Mouse (Mus musculus) heart, embryonic 15.5 days (tissue): Measurements from ENCODE around the gene Acss3. TPM values are rescaled to one million over a fixed set of nuclear protein-coding genes. Genes with fewer than 3 reads are reported as not detected.

ENCODE experiments used
- ATAC-seq: fragments of 200-750 bp; cut with Nextera tagmentation; replicated peaks from 2 replicates; pipeline ENCODE4 v1.8.0; 2017; ENCODE audit warnings: low read depth, moderate TSS enrichment; ENCODE audit not compliant: insufficient number of reproducible peaks, insufficient read depth, low FRiP score
- H3K27ac ChIP-seq: fragments of 300-500 bp; sonication (generic); 2 replicates; pipeline ENCODE4 v1.5.1; 2015; ENCODE audit warnings: mild to moderate bottlenecking, inconsistent platforms
- H3K27me3 ChIP-seq: fragments of 300-500 bp; sonication (generic); 2 replicates; pipeline ENCODE4 v1.6.1; 2015; ENCODE audit warnings: inconsistent platforms
- H3K36me3 ChIP-seq: fragments of 300-500 bp; sonication (generic); 2 replicates; pipeline ENCODE4 v1.6.1; 2015; ENCODE audit warnings: mild to moderate bottlenecking, inconsistent platforms
- H3K4me1 ChIP-seq: fragments of 300-500 bp; sonication (generic); replicated peaks from 2 replicates; pipeline ENCODE4 v1.6.1; 2015; ENCODE audit warnings: inconsistent platforms
- H3K4me2 ChIP-seq: fragments of 300-500 bp; sonication (generic); 2 replicates; pipeline ENCODE4 v1.6.1; 2015; ENCODE audit warnings: inconsistent platforms, mild to moderate bottlenecking, moderate library complexity
- H3K4me3 ChIP-seq: fragments of 300-500 bp; sonication (generic); 2 replicates; pipeline ENCODE4 v1.5.1; 2015; ENCODE audit warnings: mild to moderate bottlenecking, inconsistent platforms
- H3K9ac ChIP-seq: fragments of 300-500 bp; sonication (generic); 2 replicates; pipeline ENCODE4 v1.6.1; 2015; ENCODE audit warnings: mild to moderate bottlenecking, inconsistent platforms
- H3K9me3 ChIP-seq: fragments of 300-500 bp; sonication (generic); replicated peaks from 2 replicates; pipeline ENCODE4 v1.6.1; 2016; ENCODE audit warnings: inconsistent platforms
- WGBS: fragments of 180-500 bp; shearing (Covaris S2); methylation state at CpG from one replicate; pipeline ENCODE4 v1.1.7; 2015; ENCODE audit warnings: mixed read lengths; 5-methylcytosine and 5-hydroxymethylcytosine counted together
- polyA plus RNA-seq: library from polyadenylated mRNA; unstranded; fragments of >200 nt; fragmentation: Nextera tagmentation; extraction: Ambion mirVana; gene quantifications from 2 replicates; pipeline ENCODE4 v1.2.1, GENCODE M21; 2015

Gene Acss3
- polyA plus RNA-seq, 1 experiment from 2014 or later: 2.2 TPM

GRCm38 (mm10) chr10:106924334-106924733, 199.1 kb downstream of the Acss3 start:
- WGBS: 85% methylated on average over 5 of the region's 5 CpGs
- no peak for ATAC-seq
- H3K9ac ChIP-seq: no peak overlapping the region

GRCm38 (mm10) chr10:106914822-106915221, 208.6 kb downstream of the Acss3 start:
- Histone ChIP-seq H3K27me3 (no peaks in the 10 kb centered on the region), H3K36me3 (no peaks in the 10 kb centered on the region), H3K4me3 (no peak overlapping the region), H3K4me1 (no peaks in the 10 kb centered on the region), H3K4me2 (no peak overlapping the region), H3K9me3 (no peaks in the 10 kb centered on the region), H3K27ac (no peak overlapping the region), H3K9ac (no peak overlapping the region)
- ATAC-seq: no peak

More at GRCm38 (mm10) chr10:106924334-106924733, 199.1 kb downstream of the Acss3 start:
- Histone ChIP-seq H3K4me3 (no peak overlapping the region), H3K4me2 (no peak overlapping the region), H3K9me3 (no peaks in the 10 kb centered on the region), H3K27me3 (no peaks in the 10 kb centered on the region), H3K27ac (no peak overlapping the region), H3K36me3 (no peaks in the 10 kb centered on the region), H3K4me1 (no peaks in the 10 kb centered on the region)

GRCm38 (mm10) chr10:106914275-106914674, 209.2 kb downstream of the Acss3 start:
- H3K27ac ChIP-seq: no peak overlapping the region
- no peak overlapping the region for H3K4me2 ChIP-seq
- H3K4me1 ChIP-seq: no peaks in the 10 kb centered on the region
- no peaks in the 10 kb centered on the region for H3K9me3 ChIP-seq
- no peaks in the 10 kb centered on the region for H3K27me3 ChIP-seq
- H3K9ac ChIP-seq: no peak overlapping the region
- no peak for ATAC-seq
- H3K4me3 ChIP-seq: no peak overlapping the region
- H3K36me3 ChIP-seq: no peaks in the 10 kb centered on the region

GRCm38 (mm10) chr10:106913032-106913431, 210.4 kb downstream of the Acss3 start:
- no peak for ATAC-seq
- no peak overlapping the region for H3K4me2 ChIP-seq
- 20% methylated on average over 2 of the region's 2 CpGs for WGBS

GRCm38 (mm10) chr10:106910108-106910507, 213.4 kb downstream of the Acss3 start:
- Histone ChIP-seq H3K4me2 (no peak overlapping the region), H3K9ac (no peak overlapping the region), H3K4me1 (no peaks in the 10 kb centered on the region), H3K27ac (no peak overlapping the region), H3K9me3 (no peaks in the 10 kb centered on the region), H3K36me3 (no peaks in the 10 kb centered on the region), H3K27me3 (no peaks in the 10 kb centered on the region), H3K4me3 (no peak overlapping the region)
- WGBS: 53% methylated on average over 3 of the region's 3 CpGs
- no peak for ATAC-seq

More at GRCm38 (mm10) chr10:106913032-106913431, 210.4 kb downstream of the Acss3 start:
- no peak overlapping the region for H3K4me3 ChIP-seq
- H3K27ac ChIP-seq: no peak overlapping the region
- no peaks in the 10 kb centered on the region for H3K27me3 ChIP-seq
- H3K36me3 ChIP-seq: no peaks in the 10 kb centered on the region
- H3K4me1 ChIP-seq: no peaks in the 10 kb centered on the region
- no peaks in the 10 kb centered on the region for H3K9me3 ChIP-seq
- H3K9ac ChIP-seq: no peak overlapping the region

GRCm38 (mm10) chr10:106896351-106896750, 227.1 kb downstream of the Acss3 start:
- H3K9ac ChIP-seq: no peak overlapping the region
- no peaks in the 10 kb centered on the region for H3K36me3 ChIP-seq
- no peaks in the 10 kb centered on the region for H3K9me3 ChIP-seq
- H3K4me2 ChIP-seq: no peak overlapping the region
- H3K4me1 ChIP-seq: no peaks in the 10 kb centered on the region
- no peak overlapping the region for H3K4me3 ChIP-seq
- no peaks in the 10 kb centered on the region for H3K27me3 ChIP-seq
- no peak for ATAC-seq
- no peak overlapping the region for H3K27ac ChIP-seq
- 67% methylated on average over 13 of the region's 13 CpGs for WGBS

Other genes with a start within 250 kb of the Acss3 start
- 1.4 and 1.8 TPM in 2 replicates for gene Lin7a, start 148.0 kb upstream of the Acss3 start, polyA plus RNA-seq